Mouse (Mus musculus): ENCODE measurements at regions not wholly inside any gene's neighbourhood (a gene's known extent, or its start where the extent isn't known, plus 50 kb on each side); places are given as distances from the start of the nearest gene placed in this dataset.

- no peaks in the 10 kb centered on the region for H3K27me3 ChIP-seq
- peaks cover 12% of the 10 kb centered on the region; the same call in 1 of the 2 replicates for H3K4me1 ChIP-seq (replicated peaks)
- no peak overlapping the region for H3K4me3 ChIP-seq
- H3K9ac ChIP-seq: no peak overlapping the region
- ATAC-seq (replicated peaks; ENCODE audit: insufficient number of reproducible peaks, insufficient read depth, low FRiP score, low read depth): no peak
- no peaks in the 10 kb centered on the region for H3K9me3 ChIP-seq (replicated peaks)
- 38% methylated on average over 3 of the region's 3 CpGs for WGBS
- no peak overlapping the region for H3K27ac ChIP-seq
- no peak overlapping the region for H3K4me2 ChIP-seq
- H3K36me3 ChIP-seq: no peaks in the 10 kb centered on the region
Measured at GRCm38 (mm10) chr14:54166057-54166456, 87.8 kb downstream of the Dad1 start.

GRCm38 (mm10) chr14:54164874-54165273 is 89.0 kb downstream of the Dad1 start:
- 82% methylated on average over 9 of the region's 9 CpGs for WGBS
- H3K4me2 ChIP-seq: no peak overlapping the region
- H3K4me3 ChIP-seq: no peak overlapping the region
- no peak for ATAC-seq (replicated peaks; ENCODE audit: insufficient number of reproducible peaks, insufficient read depth, low FRiP score, low read depth)
- H3K27ac ChIP-seq: no peak overlapping the region
- no peaks in the 10 kb centered on the region for H3K36me3 ChIP-seq
- H3K9me3 ChIP-seq (replicated peaks): no peaks in the 10 kb centered on the region
- no peak overlapping the region for H3K9ac ChIP-seq
- H3K4me1 ChIP-seq (replicated peaks): peaks cover 12% of the 10 kb centered on the region; the same call in 1 of the 2 replicates
- H3K27me3 ChIP-seq: no peaks in the 10 kb centered on the region

GRCm38 (mm10) chr14:54161916-54162315 is 92.0 kb downstream of the Dad1 start:
- no peak overlapping the region for H3K9ac ChIP-seq
- no peaks in the 10 kb centered on the region for H3K9me3 ChIP-seq (replicated peaks)
- no peak overlapping the region for H3K27ac ChIP-seq
- H3K4me1 ChIP-seq (replicated peaks): 0 out of 2 replicates have a peak, but pooled peaks cover 5% of the 10 kb centered on the region
- no peaks in the 10 kb centered on the region for H3K27me3 ChIP-seq
- no peak overlapping the region for H3K4me3 ChIP-seq
- H3K36me3 ChIP-seq: no peaks in the 10 kb centered on the region
- 69% methylated on average over 8 of the region's 8 CpGs for WGBS
- no peak overlapping the region for H3K4me2 ChIP-seq
- ATAC-seq (replicated peaks; ENCODE audit: insufficient number of reproducible peaks, insufficient read depth, low FRiP score, low read depth): no peak

- no peaks in the 10 kb centered on the region for H3K9me3 ChIP-seq (replicated peaks)
- ATAC-seq (replicated peaks; ENCODE audit: insufficient number of reproducible peaks, insufficient read depth, low FRiP score, low read depth): no peak
- H3K4me1 ChIP-seq (replicated peaks): 0 out of 2 replicates have a peak, but pooled peaks cover 3% of the 10 kb centered on the region
- H3K4me3 ChIP-seq: no peak overlapping the region
- no peaks in the 10 kb centered on the region for H3K27me3 ChIP-seq
- H3K36me3 ChIP-seq: no peaks in the 10 kb centered on the region
- H3K4me2 ChIP-seq: no peak overlapping the region
- WGBS: 54% methylated on average over 7 of the region's 7 CpGs
- H3K27ac ChIP-seq: no peak overlapping the region
- H3K9ac ChIP-seq: no peak overlapping the region
Measured at GRCm38 (mm10) chr14:54161206-54161605, 92.7 kb downstream of the Dad1 start.

- no peaks in the 10 kb centered on the region for H3K9me3 ChIP-seq (replicated peaks)
- H3K4me2 ChIP-seq: no peak overlapping the region
- ATAC-seq (replicated peaks; ENCODE audit: insufficient number of reproducible peaks, insufficient read depth, low FRiP score, low read depth): no peak
Measured at GRCm38 (mm10) chr14:54159816-54160215, 94.1 kb downstream of the Dad1 start.

GRCm38 (mm10) chr14:54158214-54158965 is 95.5 kb downstream of the Dad1 start:
- Histone ChIP-seq H3K4me1 (replicated peaks) (no peaks in the 10 kb centered on the region), H3K4me3 (no peak overlapping the region), H3K27ac (no peak overlapping the region), H3K9me3 (replicated peaks) (no peaks in the 10 kb centered on the region), H3K27me3 (no peaks in the 10 kb centered on the region), H3K9ac (no peak overlapping the region), H3K4me2 (no peak overlapping the region), H3K36me3 (no peaks in the 10 kb centered on the region)
- WGBS: 62% methylated on average over 9 of the region's 9 CpGs
- no peak for ATAC-seq (replicated peaks; ENCODE audit: insufficient number of reproducible peaks, insufficient read depth, low FRiP score, low read depth)

More at GRCm38 (mm10) chr14:54159816-54160215, 94.1 kb downstream of the Dad1 start:
- H3K36me3 ChIP-seq: no peaks in the 10 kb centered on the region
- H3K9ac ChIP-seq: no peak overlapping the region
- H3K4me1 ChIP-seq (replicated peaks): no peaks in the 10 kb centered on the region
- no peaks in the 10 kb centered on the region for H3K27me3 ChIP-seq
- no peak overlapping the region for H3K27ac ChIP-seq
- WGBS: 91% methylated on average over 7 of the region's 7 CpGs
- H3K4me3 ChIP-seq: no peak overlapping the region

- Histone ChIP-seq H3K4me2 (no peak overlapping the region), H3K27me3 (no peaks in the 10 kb centered on the region), H3K4me1 (replicated peaks) (peaks cover 5% of the 10 kb centered on the region), H3K9me3 (replicated peaks) (no peaks in the 10 kb centered on the region), H3K9ac (no peak overlapping the region), H3K27ac (no peak overlapping the region), H3K36me3 (no peaks in the 10 kb centered on the region), H3K4me3 (no peak overlapping the region)
- WGBS: 89% methylated on average over 6 of the region's 6 CpGs
- ATAC-seq (replicated peaks; ENCODE audit: insufficient number of reproducible peaks, insufficient read depth, low FRiP score, low read depth): no peak
Measured at GRCm38 (mm10) chr14:54156536-54156935, 97.4 kb downstream of the Dad1 start.

- ATAC-seq (replicated peaks; ENCODE audit: insufficient number of reproducible peaks, insufficient read depth, low FRiP score, low read depth): no peak
- 39% methylated on average over 6 of the region's 6 CpGs for WGBS
Measured at GRCm38 (mm10) chr14:54152485-54153235, 101.2 kb downstream of the Dad1 start.

GRCm38 (mm10) chr14:54151921-54152320 is 102.0 kb downstream of the Dad1 start:
- no peak overlapping the region for H3K9ac ChIP-seq
- peaks cover 5% of the 10 kb centered on the region for H3K4me1 ChIP-seq (replicated peaks)
- H3K36me3 ChIP-seq: no peaks in the 10 kb centered on the region
- no peak for ATAC-seq (replicated peaks; ENCODE audit: insufficient number of reproducible peaks, insufficient read depth, low FRiP score, low read depth)
- no peak overlapping the region for H3K27ac ChIP-seq
- no peak overlapping the region for H3K4me2 ChIP-seq
- H3K9me3 ChIP-seq (replicated peaks): no peaks in the 10 kb centered on the region
- H3K27me3 ChIP-seq: no peaks in the 10 kb centered on the region
- H3K4me3 ChIP-seq: no peak overlapping the region
- 77% methylated on average over 2 of the region's 2 CpGs for WGBS

More at GRCm38 (mm10) chr14:54152485-54153235, 101.2 kb downstream of the Dad1 start:
- H3K9ac ChIP-seq: no peak overlapping the region
- H3K36me3 ChIP-seq: no peaks in the 10 kb centered on the region
- H3K4me1 ChIP-seq (replicated peaks): peaks cover 5% of the 10 kb centered on the region
- no peak overlapping the region for H3K4me3 ChIP-seq
- H3K9me3 ChIP-seq (replicated peaks): no peaks in the 10 kb centered on the region
- no peak overlapping the region for H3K4me2 ChIP-seq
- no peak overlapping the region for H3K27ac ChIP-seq
- H3K27me3 ChIP-seq: no peaks in the 10 kb centered on the region

GRCm38 (mm10) chr14:54151272-54151671 is 102.6 kb downstream of the Dad1 start:
- H3K4me2 ChIP-seq: no peak overlapping the region
- H3K36me3 ChIP-seq: no peaks in the 10 kb centered on the region
- no peak overlapping the region for H3K9ac ChIP-seq
- H3K27me3 ChIP-seq: no peaks in the 10 kb centered on the region
- no peak overlapping the region for H3K4me3 ChIP-seq
- H3K27ac ChIP-seq: no peak overlapping the region
- 79% methylated on average over 3 of the region's 3 CpGs for WGBS
- no peak for ATAC-seq (replicated peaks; ENCODE audit: insufficient number of reproducible peaks, insufficient read depth, low FRiP score, low read depth)
- H3K9me3 ChIP-seq (replicated peaks): no peaks in the 10 kb centered on the region
- H3K4me1 ChIP-seq (replicated peaks): peaks cover 9% of the 10 kb centered on the region

GRCm38 (mm10) chr14:54150221-54150620 is 103.7 kb downstream of the Dad1 start:
- 90% methylated on average over 5 of the region's 5 CpGs for WGBS
- no peak for ATAC-seq (replicated peaks; ENCODE audit: insufficient number of reproducible peaks, insufficient read depth, low FRiP score, low read depth)
- no peak overlapping the region for H3K4me2 ChIP-seq
- peaks cover 12% of the 10 kb centered on the region for H3K4me1 ChIP-seq (replicated peaks)
- H3K27ac ChIP-seq: no peak overlapping the region
- H3K27me3 ChIP-seq: no peaks in the 10 kb centered on the region
- H3K9ac ChIP-seq: no peak overlapping the region
- H3K36me3 ChIP-seq: no peaks in the 10 kb centered on the region
- no peaks in the 10 kb centered on the region for H3K9me3 ChIP-seq (replicated peaks)
- no peak overlapping the region for H3K4me3 ChIP-seq
